Mouse (Mus musculus) cortical plate, adult 2 months (tissue): ENCODE results near the gene Grhl3.

Experiments used
- CTCF ChIP-seq: fragments of 200-500 bp; IDR thresholded peaks from 2 replicates; pipeline ENCODE4 v1.5.1; 2011; ENCODE audit warnings: mild to moderate bottlenecking, control low read depth, low read length; ENCODE audit not compliant: insufficient read depth; ENCODE audit errors: extremely low read depth
- POLR2A ChIP-seq: fragments of 200-500 bp; IDR thresholded peaks from 2 replicates; pipeline ENCODE4 v1.6.1; 2011; ENCODE audit warnings: mild to moderate bottlenecking, low read length, control low read depth; ENCODE audit not compliant: insufficient read depth; ENCODE audit errors: extremely low read depth

DNA sequence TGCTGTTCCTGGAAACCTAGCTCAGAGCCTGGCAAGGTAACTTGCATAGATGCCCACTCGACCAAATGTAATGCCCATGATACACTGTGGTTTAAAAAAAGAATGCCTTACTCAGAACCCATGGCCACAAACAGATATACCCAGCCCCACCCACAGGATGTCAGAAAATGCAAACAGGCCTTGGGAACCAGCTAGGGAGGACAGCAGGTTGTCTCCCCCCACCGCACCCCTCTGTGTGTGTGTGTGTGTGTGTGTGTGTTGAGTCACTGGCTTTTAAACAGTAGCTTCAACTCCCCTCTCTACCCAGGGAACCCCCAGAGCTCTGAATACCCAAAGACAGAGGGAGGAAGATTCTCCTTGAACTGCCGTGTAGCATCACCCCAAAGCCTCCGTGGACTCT is 80.2 kb downstream of the Grhl3 start:
- TF ChIP-seq CTCF (no peak), POLR2A (no peak)
